Mouse (Mus musculus): ENCODE results near the gene Ehf. TPM values are rescaled to one million over a fixed set of nuclear protein-coding genes. Genes with fewer than 3 reads are reported as not detected.

The Ehf gene
- polyA plus RNA-seq, 1 experiment from 2014 or later, result 2.9 TPM

GRCm38 (mm10) chr2:103226781-103227180 lies 76.3 kb downstream of the Ehf start:
- no peaks in the 10 kb centered on the region for H3K27me3 ChIP-seq
- ATAC-seq (no peak), DNase-seq (ENCODE audit: low read depth, low spot score) (no peak)
- ChIA-PET CTCF (interaction anchor here (1.0 to 1.1 kb wide), 2 partner anchors 8 to 15 kb away, joined by 3 read pairs; no protein-coding TSS in a partner anchor), POLR2A (no interaction called here)
- no peak for TF ChIP-seq CTCF (IDR thresholded peaks at IDR 0.05)
- in situ Hi-C loops (cut with MboI; ENCODE audit: low pct_unique_long_range_greater_than_20kb), result no loop called here

- H3K27me3 ChIP-seq, result no peaks in the 10 kb centered on the region
- ChIA-PET POLR2A (no interaction called here), CTCF (interaction anchor here (1.3 kb wide), 1 partner anchor 12 kb away, joined by 3 read pairs; no protein-coding TSS in a partner anchor)
- no peak for TF ChIP-seq CTCF (IDR thresholded peaks at IDR 0.05)
- in situ Hi-C loops (cut with MboI; ENCODE audit: low pct_unique_long_range_greater_than_20kb), result no loop called here
- DNase-seq (ENCODE audit: low read depth, low spot score), result no peak
- no peak for ATAC-seq
Measured at GRCm38 (mm10) chr2:103220871-103221270, 82.2 kb downstream of the Ehf start.

- no peaks in the 10 kb centered on the region for H3K27me3 ChIP-seq
- POLR2A ChIA-PET, result interaction anchor here (1.4 kb wide), 1 partner anchor 7 kb away, joined by 3 read pairs; no protein-coding TSS in a partner anchor
- in situ Hi-C loops (cut with MboI; ENCODE audit: low pct_unique_long_range_greater_than_20kb), result no loop called here
- ATAC-seq (no peak), DNase-seq (ENCODE audit: low read depth, low spot score) (no peak)
- TF ChIP-seq CTCF (IDR thresholded peaks at IDR 0.05), result no peak
- CTCF ChIA-PET, result interaction anchor here (1.0 kb wide), 1 partner anchor 222 kb away, joined by 3 read pairs; no protein-coding TSS in a partner anchor
Measured at GRCm38 (mm10) chr2:103218323-103218722, 84.8 kb downstream of the Ehf start.

GRCm38 (mm10) chr2:103215801-103216200 lies 87.3 kb downstream of the Ehf start:
- DNase-seq (ENCODE audit: low read depth, low spot score), result no peak

GRCm38 (mm10) chr2:103214861-103215260 lies 88.2 kb downstream of the Ehf start:
- H3K27me3 ChIP-seq, result no peaks in the 10 kb centered on the region
- ChIA-PET POLR2A (no interaction called here), CTCF (interaction anchor here (0.6 to 3.1 kb wide), 10 partner anchors 31 to 664 kb away, joined by 3 to 8 read pairs (median 3); no protein-coding TSS in a partner anchor)
- peak; percentile 95 for DNase-seq (ENCODE audit: low read depth, low spot score)
- peak; percentile 84 for ATAC-seq
- in situ Hi-C loops (cut with MboI; ENCODE audit: low pct_unique_long_range_greater_than_20kb), result loop anchor here (5.0 kb wide), 2 partner anchors 73 to 112 kb away; no protein-coding TSS in a partner anchor
- no peak for TF ChIP-seq CTCF (IDR thresholded peaks at IDR 0.05)

More at GRCm38 (mm10) chr2:103215801-103216200, 87.3 kb downstream of the Ehf start:
- TF ChIP-seq CTCF (IDR thresholded peaks at IDR 0.05), result no peak
- in situ Hi-C loops (cut with MboI; ENCODE audit: low pct_unique_long_range_greater_than_20kb), result no loop called here
- H3K27me3 ChIP-seq, result no peaks in the 10 kb centered on the region
- POLR2A ChIA-PET, result interaction anchor here (0.6 to 0.7 kb wide), 3 partner anchors 9 to 708 kb away, joined by 5 to 9 read pairs (median 6); no protein-coding TSS in a partner anchor
- ATAC-seq, result no peak
- CTCF ChIA-PET, result interaction anchor here (0.7 to 3.1 kb wide), 6 partner anchors 50 to 524 kb away, joined by 3 to 8 read pairs (median 3); no protein-coding TSS in a partner anchor

GRCm38 (mm10) chr2:103213547-103213946 lies 89.5 kb downstream of the Ehf start:
- H3K27me3 ChIP-seq, result no peaks in the 10 kb centered on the region
- ATAC-seq, result no peak
- TF ChIP-seq CTCF (IDR thresholded peaks at IDR 0.05), result no peak
- in situ Hi-C loops (cut with MboI; ENCODE audit: low pct_unique_long_range_greater_than_20kb), result loop anchor here (5.0 kb wide), 2 partner anchors 71 to 114 kb away; no protein-coding TSS in a partner anchor
- POLR2A ChIA-PET, result no interaction called here
- CTCF ChIA-PET, result interaction anchor here (1.3 to 3.1 kb wide), 5 partner anchors 58 to 663 kb away, joined by 3 to 8 read pairs (median 5); no protein-coding TSS in a partner anchor
- DNase-seq (ENCODE audit: low read depth, low spot score), result no peak

Other genes with a start within 250 kb of the Ehf start
- 43.4 TPM for gene Pdhx, start 229.8 kb downstream of the Ehf start, polyA plus RNA-seq (2021)
- 48.6 TPM for gene Apip, start 229.6 kb downstream of the Ehf start, polyA plus RNA-seq (2021)
- not detected for gene Elf5, start 108.4 kb upstream of the Ehf start, polyA plus RNA-seq (2021)
- 64.3 TPM for gene Cat, start 181.9 kb upstream of the Ehf start, polyA plus RNA-seq (2021)

Measured in Patski (cell line).